Mouse (Mus musculus) liver, embryonic 13.5 days (tissue): ENCODE results near the gene Prtg. TPM values are rescaled to one million over a fixed set of nuclear protein-coding genes. Genes with fewer than 3 reads are reported as not detected.

Source experiments
- ATAC-seq: fragments of 200-750 bp; cut with Nextera tagmentation; 2 replicates; pipeline ENCODE4 v1.8.0; 2017; ENCODE audit warnings: low read depth, mild to moderate bottlenecking, moderate number of reproducible peaks, moderate library complexity
- DNase-seq: peaks from one replicate; pipeline ENCODE4 v3.0.0; 2022
- H3K27ac ChIP-seq: fragments of 300-500 bp; sonication (generic); 2 replicates; pipeline ENCODE4 v1.5.1; 2015; ENCODE audit warnings: moderate library complexity, mild to moderate bottlenecking, inconsistent platforms
- H3K27me3 ChIP-seq: fragments of 300-500 bp; sonication (generic); 2 replicates; pipeline ENCODE4 v1.6.1; 2015; ENCODE audit warnings: mild to moderate bottlenecking, inconsistent platforms
- H3K36me3 ChIP-seq: fragments of 300-500 bp; sonication (generic); 2 replicates; pipeline ENCODE4 v1.6.1; 2015; ENCODE audit warnings: mild to moderate bottlenecking, inconsistent platforms
- H3K4me1 ChIP-seq: fragments of 300-500 bp; sonication (generic); replicated peaks from 2 replicates; pipeline ENCODE4 v1.6.1; 2015; ENCODE audit warnings: inconsistent platforms
- H3K4me2 ChIP-seq: fragments of 300-500 bp; sonication (generic); 2 replicates; pipeline ENCODE4 v1.6.1; 2015; ENCODE audit warnings: inconsistent platforms, mild to moderate bottlenecking, moderate library complexity
- H3K4me3 ChIP-seq: fragments of 300-500 bp; sonication (generic); replicated peaks from 2 replicates; pipeline ENCODE4 v1.5.1; 2015; ENCODE audit warnings: mild to moderate bottlenecking, inconsistent platforms
- H3K9ac ChIP-seq: fragments of 300-500 bp; sonication (generic); 2 replicates; pipeline ENCODE4 v1.6.1; 2015; ENCODE audit warnings: mild to moderate bottlenecking, inconsistent platforms
- H3K9me3 ChIP-seq: fragments of 300-500 bp; sonication (generic); replicated peaks from 2 replicates; pipeline ENCODE4 v1.6.1; 2016; ENCODE audit warnings: inconsistent platforms
- WGBS: fragments of 180-500 bp; shearing (Covaris S2); methylation state at CpG from one replicate; pipeline ENCODE4 v1.1.7; 2015; ENCODE audit not compliant: insufficient replicate concordance; 5-methylcytosine and 5-hydroxymethylcytosine counted together
- polyA plus RNA-seq: library from polyadenylated mRNA; unstranded; fragments of >200 nt; fragmentation: Nextera tagmentation; extraction: Ambion mirVana; gene quantifications from 2 replicates; pipeline ENCODE4 v1.2.1, GENCODE M21; 2015

The Prtg gene
- polyA plus RNA-seq, 1 experiment from 2014 or later: 0.09 TPM

- Histone ChIP-seq H3K36me3 (no peaks in the 10 kb centered on the region), H3K4me2 (no peak overlapping the region), H3K4me1 (peaks cover 12% of the 10 kb centered on the region), H3K9ac (no peak overlapping the region), H3K27me3 (no peaks in the 10 kb centered on the region), H3K4me3 (no peak overlapping the region), H3K9me3 (no peaks in the 10 kb centered on the region), H3K27ac (no peak overlapping the region)
- no peak for DNase-seq
- 67% methylated on average over 1 of the region's 1 CpGs for WGBS
- no peak for ATAC-seq
Observed at GRCm38 (mm10) chr9:72787732-72788131, 18.9 kb upstream of the Prtg start.

- no peak overlapping the region; the same call in 1 of the 2 replicates for H3K4me3 ChIP-seq
- 55% methylated on average over 14 of the region's 14 CpGs for WGBS
- H3K9ac ChIP-seq: no peak overlapping the region
- H3K27ac ChIP-seq: no peak overlapping the region
- peaks cover 12% of the 10 kb centered on the region for H3K4me1 ChIP-seq
- DNase-seq (no peak), ATAC-seq (no peak)
- H3K4me2 ChIP-seq: peak overlapping the region; percentile 59
- H3K36me3 ChIP-seq: no peaks in the 10 kb centered on the region
- H3K27me3 ChIP-seq: no peaks in the 10 kb centered on the region
- H3K9me3 ChIP-seq: no peaks in the 10 kb centered on the region
Observed at GRCm38 (mm10) chr9:72790530-72791212, 16.0 kb upstream of the Prtg start.

GRCm38 (mm10) chr9:72791213-72791582, 15.5 kb upstream of the Prtg start:
- DNase-seq (no peak), ATAC-seq (no peak)
- peak overlapping the region; percentile 52; the same call in 1 of the 2 replicates for H3K9ac ChIP-seq
- peak overlapping the region; percentile 40 for H3K4me3 ChIP-seq
- no peak overlapping the region for H3K27ac ChIP-seq
- no peaks in the 10 kb centered on the region for H3K36me3 ChIP-seq
- no peaks in the 10 kb centered on the region for H3K9me3 ChIP-seq
- H3K4me1 ChIP-seq: peaks cover 12% of the 10 kb centered on the region
- peak overlapping the region; percentile 59 for H3K4me2 ChIP-seq
- 17% methylated on average over 10 of the region's 10 CpGs for WGBS
- H3K27me3 ChIP-seq: no peaks in the 10 kb centered on the region

GRCm38 (mm10) chr9:72791681-72792080, 15.0 kb upstream of the Prtg start:
- H3K27ac ChIP-seq: no peak overlapping the region

GRCm38 (mm10) chr9:72795243-72795642, 11.4 kb upstream of the Prtg start:
- H3K36me3 ChIP-seq: no peaks in the 10 kb centered on the region
- WGBS: 67% methylated on average over 3 of the region's 3 CpGs

More at GRCm38 (mm10) chr9:72791681-72792080, 15.0 kb upstream of the Prtg start:
- WGBS: 4% methylated on average over 6 of the region's 6 CpGs
- H3K9me3 ChIP-seq: no peaks in the 10 kb centered on the region
- no peaks in the 10 kb centered on the region for H3K36me3 ChIP-seq
- no peak overlapping the region for H3K9ac ChIP-seq
- H3K27me3 ChIP-seq: no peaks in the 10 kb centered on the region
- no peak overlapping the region for H3K4me3 ChIP-seq
- peak; percentile 68 for ATAC-seq
- peak overlapping the region; percentile 59 for H3K4me2 ChIP-seq
- DNase-seq: peak; percentile 30
- H3K4me1 ChIP-seq: peaks cover 12% of the 10 kb centered on the region

GRCm38 (mm10) chr9:72797136-72797621, 9.5 kb upstream of the Prtg start:
- 11% methylated on average over 9 of the region's 9 CpGs for WGBS
- no peaks in the 10 kb centered on the region for H3K9me3 ChIP-seq
- no peaks in the 10 kb centered on the region; the same call in 1 of the 2 replicates for H3K4me1 ChIP-seq
- ATAC-seq (no peak), DNase-seq (no peak)
- H3K27ac ChIP-seq: no peak overlapping the region
- no peaks in the 10 kb centered on the region for H3K36me3 ChIP-seq
- peak overlapping the region; percentile 29; the same call in 1 of the 2 replicates for H3K9ac ChIP-seq
- no peak overlapping the region for H3K4me3 ChIP-seq
- 0 out of 2 replicates have a peak overlapping the region, but pooled peaks have one; percentile 10 for H3K4me2 ChIP-seq
- H3K27me3 ChIP-seq: no peaks in the 10 kb centered on the region

More at GRCm38 (mm10) chr9:72795243-72795642, 11.4 kb upstream of the Prtg start:
- H3K27me3 ChIP-seq: no peaks in the 10 kb centered on the region
- no peak overlapping the region for H3K4me3 ChIP-seq
- ATAC-seq (no peak), DNase-seq (no peak)
- H3K4me1 ChIP-seq: peaks cover 12% of the 10 kb centered on the region
- no peak overlapping the region for H3K9ac ChIP-seq
- H3K27ac ChIP-seq: no peak overlapping the region
- H3K4me2 ChIP-seq: no peak overlapping the region
- H3K9me3 ChIP-seq: no peaks in the 10 kb centered on the region

- whole genome bisulfite sequencing: 38% methylated on average over 4 of the region's 4 CpGs
- Histone ChIP-seq H3K27ac (no peak overlapping the region), H3K27me3 (peaks cover 39% of the 10 kb centered on the region), H3K36me3 (no peaks in the 10 kb centered on the region), H3K9me3 (no peaks in the 10 kb centered on the region), H3K4me2 (no peak overlapping the region), H3K9ac (no peak overlapping the region), H3K4me3 (no peak overlapping the region), H3K4me1 (peaks cover 5% of the 10 kb centered on the region; the same call in 1 of the 2 replicates)
- ATAC-seq (no peak), DNase-seq (no peak)
Observed at GRCm38 (mm10) chr9:72803280-72803679, 3.4 kb upstream of the Prtg start.

GRCm38 (mm10) chr9:72806146-72806545, 528 bp upstream of the Prtg start:
- Histone ChIP-seq H3K4me3 (no peak overlapping the region), H3K4me1 (peaks cover 5% of the 10 kb centered on the region; the same call in 1 of the 2 replicates), H3K9ac (no peak overlapping the region), H3K9me3 (no peaks in the 10 kb centered on the region), H3K27me3 (peaks cover 65% of the 10 kb centered on the region), H3K4me2 (peak overlapping the region; percentile 68; the same call in 1 of the 2 replicates), H3K27ac (no peak overlapping the region), H3K36me3 (no peaks in the 10 kb centered on the region)
- DNase-seq: no peak
- ATAC-seq: no peak
- WGBS: 15% methylated on average over 14 of the region's 14 CpGs

GRCm38 (mm10) chr9:72807420-72808005, 839 bp downstream of the Prtg start:
- no peak for DNase-seq
- under 1% methylated on average over 52 of the region's 52 CpGs for WGBS

GRCm38 (mm10) chr9:72808176-72808575, 1.5 kb downstream of the Prtg start:
- no peaks in the 10 kb centered on the region for H3K36me3 ChIP-seq
- H3K4me1 ChIP-seq: peaks cover 11% of the 10 kb centered on the region
- peak overlapping the region; percentile 68 for H3K4me2 ChIP-seq
- H3K27me3 ChIP-seq: peaks cover 66% of the 10 kb centered on the region
- H3K9ac ChIP-seq: no peak overlapping the region
- DNase-seq (no peak), ATAC-seq (no peak)
- WGBS: 2% methylated on average over 6 of the region's 6 CpGs
- H3K4me3 ChIP-seq: peak overlapping the region; percentile 62; the same call in 1 of the 2 replicates
- H3K9me3 ChIP-seq: no peaks in the 10 kb centered on the region
- no peak overlapping the region for H3K27ac ChIP-seq

More at GRCm38 (mm10) chr9:72807420-72808005, 839 bp downstream of the Prtg start:
- peaks cover 6% of the 10 kb centered on the region; the same call in 1 of the 2 replicates for H3K4me1 ChIP-seq
- H3K9me3 ChIP-seq: no peaks in the 10 kb centered on the region
- no peaks in the 10 kb centered on the region for H3K36me3 ChIP-seq
- H3K9ac ChIP-seq: peak overlapping the region; percentile 50
- peak overlapping the region; percentile 68 for H3K4me2 ChIP-seq
- H3K4me3 ChIP-seq: peak overlapping the region; percentile 62
- H3K27ac ChIP-seq: no peak overlapping the region
- ATAC-seq: no peak
- peaks cover 69% of the 10 kb centered on the region for H3K27me3 ChIP-seq

- Histone ChIP-seq H3K4me1 (peaks cover 12% of the 10 kb centered on the region), H3K27ac (no peak overlapping the region), H3K36me3 (no peaks in the 10 kb centered on the region), H3K9me3 (no peaks in the 10 kb centered on the region), H3K27me3 (peaks cover 64% of the 10 kb centered on the region), H3K9ac (no peak overlapping the region), H3K4me3 (no peak overlapping the region), H3K4me2 (no peak overlapping the region)
- WGBS: 39% methylated on average over 3 of the region's 3 CpGs
- DNase-seq (no peak), ATAC-seq (no peak)
Observed at GRCm38 (mm10) chr9:72808586-72808985, 1.9 kb downstream of the Prtg start.
